Mouse (Mus musculus): Measurements from ENCODE around the gene Olfr1250.
A peak's percentile ranks its signal among the peaks of the same experiment; 100 is the strongest.
"Not testable (repeated sequence)": the region's sequence is repeated elsewhere in the genome, so short reads cannot be mapped to it uniquely, and the experiment has no call there.

Gene Olfr1250

DNA sequence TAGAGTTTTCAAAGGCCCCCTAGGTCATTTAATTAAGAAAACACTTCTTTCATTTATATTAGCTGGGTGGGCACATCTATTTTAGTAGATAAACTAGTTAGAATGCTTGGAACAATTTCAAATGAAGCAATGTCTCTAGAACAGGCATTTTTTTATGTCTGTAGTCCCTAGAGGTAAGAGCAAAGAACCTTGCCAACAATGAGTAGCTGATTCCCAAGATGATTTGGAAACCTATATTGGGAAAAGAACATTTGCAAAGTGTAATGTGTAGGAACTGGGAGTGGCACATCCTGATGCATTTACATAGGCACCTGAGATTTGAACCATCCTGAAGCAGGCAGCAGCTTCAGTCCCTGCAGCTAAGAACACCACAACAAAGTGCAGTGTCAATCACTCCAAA lies at the start of gene Olfr1250:
Gene Olfr1250, minus strand, starts transcription at position 101 of the 400 bp plus-strand sequence.
- no peak for DNase-seq

DNA sequence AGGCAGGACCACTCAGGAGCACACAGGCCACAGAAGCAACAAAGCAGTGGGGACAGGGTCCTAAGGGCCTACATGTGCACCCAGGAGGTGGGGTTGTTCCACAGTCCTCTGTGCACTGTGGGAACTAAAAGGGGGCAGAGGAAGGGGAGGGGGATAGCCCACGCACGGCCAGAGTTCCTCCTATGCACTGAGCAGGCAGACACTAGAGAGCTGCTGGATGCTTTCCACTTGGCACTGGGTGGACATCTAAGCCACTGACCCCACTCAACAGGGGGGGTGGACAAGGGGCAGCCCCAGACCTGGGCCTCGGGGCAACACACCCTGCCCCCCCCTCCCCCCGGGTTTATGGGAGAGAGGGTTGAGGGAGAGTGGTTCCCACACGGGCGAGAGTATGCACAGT lies 30.7 kb upstream of the Olfr1250 start:
- DNase-seq: peak; percentile 80

DNA sequence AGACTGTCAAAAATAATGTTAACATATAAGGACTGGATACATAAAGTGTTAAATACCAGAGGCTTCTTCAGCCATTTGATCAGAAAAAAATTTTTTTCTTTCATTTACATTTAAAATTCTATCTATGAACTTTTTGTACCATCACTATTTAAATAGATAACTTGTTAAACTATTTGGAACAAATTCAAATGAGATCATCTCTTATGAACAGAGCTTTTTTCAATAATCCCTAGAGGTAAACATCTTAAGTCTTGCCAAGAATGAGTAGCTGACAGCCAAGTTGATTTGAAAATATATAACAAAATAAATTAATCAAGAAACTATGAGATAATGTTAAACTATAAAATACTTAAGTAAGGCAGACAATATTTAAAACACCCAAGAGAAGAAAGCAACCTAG lies 10.6 kb upstream of the Olfr1250 start, which contains the start of gene Olfr1251:
Gene Olfr1251, minus strand, starts transcription at position 101 of the 400 bp plus-strand sequence.
- DNase-seq: no peak

DNA sequence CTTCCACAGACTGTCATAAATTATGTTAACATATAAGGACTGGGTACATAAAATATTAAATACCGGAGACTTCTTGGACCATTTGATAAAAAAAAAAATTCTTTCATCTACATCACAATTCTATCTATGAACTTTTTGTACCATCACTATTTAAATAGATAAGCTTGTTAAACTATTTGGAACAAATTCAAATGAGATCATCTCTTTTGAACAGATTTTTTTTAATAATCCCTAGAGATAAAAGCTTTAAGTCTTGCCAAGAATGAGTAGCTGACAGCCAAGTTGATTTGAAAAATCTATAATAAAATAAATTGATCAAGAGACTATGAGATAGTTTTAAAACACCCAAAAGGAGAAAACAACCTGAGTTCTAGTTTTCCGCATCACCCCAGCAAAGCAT lies 26.4 kb downstream of the Olfr1250 start, which contains the start of gene Olfr1249:
Gene Olfr1249, minus strand, starts transcription at position 101 of the 400 bp plus-strand sequence.
- no peak for DNase-seq

DNA sequence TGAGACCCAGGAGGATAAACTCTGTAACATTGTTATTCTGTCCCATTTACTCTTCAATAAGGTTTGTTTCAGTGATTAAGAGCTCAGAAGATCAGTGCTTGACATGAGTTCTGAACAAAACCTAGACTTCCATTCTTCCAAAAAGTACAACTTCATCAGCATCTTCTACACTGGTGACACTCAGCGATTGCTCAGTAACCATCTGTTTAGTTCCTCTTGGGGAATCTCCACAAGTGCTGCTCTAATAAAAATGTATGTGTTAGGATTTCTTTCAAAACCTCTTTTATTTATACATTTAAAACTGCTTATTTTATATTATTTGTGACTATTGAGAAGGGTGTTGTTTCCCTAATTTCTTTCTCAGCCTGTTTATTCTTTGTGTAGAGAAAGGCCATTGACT lies 43.1 kb downstream of the Olfr1250 start, which contains the start of gene Olfr1248:
Gene Olfr1248, minus strand, starts transcription at position 101 of the 400 bp plus-strand sequence.
- not testable (repeated sequence) for DNase-seq

DNA sequence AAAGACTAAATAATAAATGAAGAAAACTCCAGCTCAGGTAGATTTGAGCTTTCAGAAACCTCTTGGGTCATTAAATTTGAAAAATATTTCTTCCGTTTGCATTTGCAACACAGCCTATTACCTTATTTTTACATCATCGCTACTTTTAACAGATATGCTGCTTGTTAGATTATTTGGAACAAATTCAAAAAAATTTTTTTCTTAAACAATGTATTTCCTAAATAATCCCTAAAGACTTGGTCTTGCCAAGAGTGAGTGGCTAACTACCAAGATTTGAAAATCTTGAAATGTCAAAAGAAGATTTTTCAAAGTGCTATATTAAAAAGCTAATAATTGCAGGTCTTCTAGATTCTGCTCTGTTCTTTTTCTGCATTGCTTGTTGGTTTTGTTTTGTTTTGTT lies 47.2 kb downstream of the Olfr1250 start, which contains the start of gene Olfr1247:
Gene Olfr1247, minus strand, starts transcription at position 101 of the 400 bp plus-strand sequence.
- no peak for DNase-seq
